Mouse (Mus musculus): ENCODE results near the gene Cenpu. TPM values are rescaled to one million over a fixed set of nuclear protein-coding genes. Genes with fewer than 3 reads are reported as not detected.
A peak's percentile ranks its signal among the peaks of the same experiment; 100 is the strongest.
"Not testable (repeated sequence)": the region's sequence is repeated elsewhere in the genome, so short reads cannot be mapped to it uniquely, and the experiment has no call there.

The Cenpu gene
- polyA plus RNA-seq, 3 experiments from 2014 or later, result 8.1 to 18.0 (median 9.1) TPM

DNA sequence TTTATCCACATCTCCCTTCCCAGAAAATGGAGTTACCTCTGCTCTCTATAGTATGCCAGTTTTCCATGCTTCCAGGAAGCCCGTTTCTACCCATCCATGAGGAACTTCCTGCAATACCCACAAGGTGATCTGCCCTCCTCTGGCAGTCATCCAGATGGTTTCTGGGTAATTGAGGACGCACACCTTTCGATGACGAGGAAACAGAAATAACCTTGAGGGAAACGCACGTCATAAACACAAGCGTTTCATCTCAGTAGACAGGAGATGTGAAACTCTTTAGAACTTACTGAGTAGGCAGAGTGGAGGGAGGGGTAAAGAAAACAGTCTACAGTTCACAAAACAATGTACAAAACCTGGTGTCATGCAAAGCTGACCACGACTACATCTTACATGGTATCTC lies 1.8 kb upstream of the Cenpu start:
- ATAC-seq, result peak; percentile 47

- ATAC-seq, result no peak
Observed at GRCm38 (mm10) chr8:46551029-46551428, 799 bp upstream of the Cenpu start.

DNA sequence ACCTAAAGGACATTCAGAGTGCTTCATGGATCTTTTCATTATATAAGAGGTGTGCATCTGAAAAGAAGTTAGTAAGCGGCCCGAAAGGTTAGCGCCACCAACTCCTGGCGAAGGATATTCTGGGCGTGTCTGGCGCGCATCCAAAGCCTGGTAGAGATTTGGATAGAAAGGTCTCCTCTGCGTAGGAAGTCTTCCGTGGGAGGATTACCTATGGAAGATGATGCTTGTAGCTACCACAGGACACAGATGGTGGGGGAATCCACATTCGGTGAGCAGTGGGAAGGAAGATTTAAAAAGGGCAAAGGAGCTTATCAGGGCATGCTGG lies 575 bp downstream of the Cenpu start:
- ATAC-seq, result no peak

- ATAC-seq, result no peak
Observed at GRCm38 (mm10) chr8:46559428-46559827, 7.6 kb downstream of the Cenpu start.

GRCm38 (mm10) chr8:46562333-46562732 lies 10.5 kb downstream of the Cenpu start:
- no peak for ATAC-seq

DNA sequence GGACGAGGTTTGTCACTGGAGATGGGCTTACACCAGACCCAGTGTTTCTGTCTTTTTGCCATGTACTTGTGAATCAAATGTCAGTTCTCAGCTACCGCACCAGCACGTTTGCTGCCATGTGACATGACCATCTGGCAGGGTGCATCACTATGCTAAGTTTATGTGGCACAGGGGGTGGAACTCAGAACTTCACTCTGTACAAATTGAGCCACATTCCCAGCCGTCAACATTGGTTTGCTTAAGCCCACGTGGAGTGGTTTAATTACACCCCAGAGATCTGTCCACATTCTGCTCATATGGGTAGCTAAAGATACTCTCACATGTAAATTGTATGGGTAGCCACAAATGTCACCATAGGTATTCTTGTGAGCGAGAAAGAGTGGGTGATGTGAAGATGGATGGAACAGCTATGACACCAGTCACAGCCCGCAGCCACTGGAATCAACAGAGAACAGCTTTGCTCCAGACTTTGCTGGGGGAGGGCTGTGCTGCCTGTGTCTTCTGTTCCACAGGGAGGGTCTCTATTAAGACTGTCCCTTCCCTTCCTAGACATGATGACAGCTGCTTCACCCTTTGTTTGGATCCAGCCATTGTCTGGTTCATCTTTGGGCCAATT lies 15.2 kb downstream of the Cenpu start:
- no peak for ATAC-seq

DNA sequence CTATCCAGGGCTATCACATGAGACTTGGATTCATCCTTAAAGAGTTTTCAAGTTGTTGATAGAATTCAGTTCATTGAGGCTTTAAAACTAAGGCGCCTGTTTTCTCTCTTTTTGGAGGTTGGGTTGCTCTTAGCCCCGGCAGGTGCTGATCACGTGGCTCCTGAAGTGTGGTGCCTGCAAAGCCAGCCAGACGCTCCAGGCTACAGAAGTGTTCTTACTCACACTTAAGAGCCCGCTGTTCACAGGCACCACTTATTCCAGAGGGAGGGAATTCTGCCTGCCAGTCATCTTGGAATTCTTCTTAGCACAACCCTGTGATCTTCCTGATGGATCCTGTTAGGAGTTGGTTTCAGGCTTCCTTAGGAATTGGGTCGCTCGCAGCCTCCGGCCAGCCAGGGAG lies 16.1 kb downstream of the Cenpu start:
- no peak for ATAC-seq

DNA sequence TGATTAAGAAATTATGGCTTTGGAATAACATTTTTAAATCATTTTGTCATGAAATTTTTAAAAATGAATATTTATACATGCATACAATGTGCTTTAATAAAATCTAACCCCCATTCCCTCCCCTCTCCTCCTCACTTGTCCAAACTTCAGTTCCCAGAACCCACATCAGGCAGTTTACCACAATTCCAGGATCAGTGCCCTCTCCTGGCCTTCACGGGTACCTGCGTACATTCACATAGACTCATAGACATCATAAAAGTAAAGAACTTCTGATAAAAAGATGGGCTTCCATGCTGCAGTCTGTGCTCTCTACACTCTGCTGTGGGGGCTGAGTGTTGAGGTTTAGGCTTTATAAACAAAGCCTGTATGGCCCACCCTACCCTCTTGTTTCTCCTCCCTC lies 17.1 kb downstream of the Cenpu start:
- ATAC-seq, result no peak

GRCm38 (mm10) chr8:46569659-46570441 lies 18.0 kb downstream of the Cenpu start:
- ATAC-seq, result no peak

GRCm38 (mm10) chr8:46570673-46571072 lies 18.8 kb downstream of the Cenpu start:
- ATAC-seq, result no peak

DNA sequence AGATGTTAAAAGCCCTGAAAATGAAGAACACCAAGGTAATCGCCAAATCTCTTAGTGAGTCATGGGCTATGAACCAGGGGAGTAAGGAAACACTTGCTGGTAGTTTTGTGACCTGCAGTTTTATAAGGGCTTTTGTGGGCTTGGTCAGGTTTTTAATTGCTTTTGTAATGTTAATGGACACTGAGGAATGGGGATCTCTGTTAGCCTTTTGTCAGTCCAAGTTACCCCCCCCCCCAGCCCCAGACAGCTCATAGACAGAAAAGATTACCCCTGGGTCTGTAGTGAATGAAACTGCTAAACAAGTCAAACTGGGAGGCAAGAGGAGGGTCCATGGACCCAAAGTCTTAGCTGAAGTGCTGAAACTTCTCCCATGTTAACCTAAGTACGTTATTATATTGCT lies 21.6 kb downstream of the Cenpu start:
- ATAC-seq, result no peak

- no peak for ATAC-seq
Observed at GRCm38 (mm10) chr8:46573964-46574363, 22.1 kb downstream of the Cenpu start.

DNA sequence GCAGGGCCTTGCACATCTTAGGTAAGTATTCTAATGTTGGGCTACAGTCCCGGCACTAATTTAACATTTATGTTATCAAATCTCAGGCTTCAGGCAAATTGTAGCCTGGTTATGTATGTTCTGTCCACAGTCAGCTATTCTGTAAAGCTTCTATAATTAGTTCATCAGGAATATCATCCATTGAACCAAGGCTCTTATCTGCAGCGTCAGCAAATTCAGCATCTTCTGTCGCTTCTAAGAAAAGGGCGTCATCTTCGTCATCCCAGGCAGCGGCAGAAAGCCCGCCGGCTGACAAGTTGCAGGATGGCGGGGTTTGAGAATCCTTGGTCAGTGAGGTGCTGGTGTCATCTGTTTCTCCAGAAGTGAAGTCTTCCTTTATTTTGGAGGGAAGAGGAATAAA lies 27.0 kb downstream of the Cenpu start:
- ATAC-seq, result no peak

DNA sequence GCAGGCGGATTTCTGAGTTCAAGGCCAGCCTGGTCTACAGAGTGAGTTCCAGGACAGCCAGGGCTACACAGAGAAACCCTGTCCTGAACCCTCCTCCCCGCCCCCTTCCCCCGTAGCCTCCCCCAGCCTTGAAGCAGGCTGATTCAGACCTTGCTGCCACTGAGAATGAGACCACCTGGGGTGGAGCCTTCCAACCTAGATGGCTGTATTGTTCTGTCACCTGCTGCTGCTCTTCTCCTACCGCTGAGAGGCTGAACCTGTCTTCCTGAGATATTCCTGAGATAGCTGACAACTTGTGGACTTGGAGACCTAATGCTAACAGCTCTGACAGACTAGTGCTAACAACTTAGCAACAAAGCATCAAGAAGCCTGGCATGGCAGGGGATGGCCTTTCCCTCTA lies 32.5 kb downstream of the Cenpu start:
- ATAC-seq, result not testable (repeated sequence)

DNA sequence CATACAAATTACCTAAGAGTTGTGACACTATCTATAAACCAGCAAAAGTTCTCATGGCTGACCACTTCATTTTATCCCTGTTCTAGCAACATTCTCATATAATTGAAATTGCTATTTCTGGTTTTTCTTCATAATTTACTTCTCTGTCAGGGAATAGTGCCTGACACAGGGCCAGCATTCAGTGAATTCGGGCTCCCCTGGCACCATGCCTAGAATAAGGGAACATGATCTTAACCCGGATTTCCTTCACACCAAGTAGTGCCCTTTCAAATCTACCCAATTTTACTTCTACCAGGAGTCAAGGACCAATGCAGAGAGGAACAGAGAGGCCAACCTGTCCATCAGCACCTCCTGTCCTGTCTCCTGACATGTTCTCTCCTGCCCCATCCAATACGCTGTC lies 33.7 kb downstream of the Cenpu start:
- ATAC-seq, result no peak

DNA sequence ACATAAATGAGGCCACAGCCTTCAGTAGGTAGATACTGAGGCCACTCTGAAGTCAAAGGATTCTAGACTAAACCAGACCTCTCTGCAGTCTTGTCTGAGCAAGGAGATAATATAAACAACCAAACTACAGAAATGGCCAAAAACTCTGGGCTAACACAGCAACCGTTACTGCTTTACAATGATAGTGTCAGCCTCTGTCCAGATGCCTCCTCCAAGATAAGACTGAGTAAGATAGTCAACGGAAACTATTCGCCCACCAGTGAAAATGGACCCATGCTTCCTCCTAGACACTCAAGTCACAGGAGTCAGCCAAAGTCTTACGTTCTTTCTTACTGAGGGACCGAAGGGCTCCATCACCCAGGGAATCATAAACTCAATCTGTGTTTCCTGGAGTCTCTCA lies 36.1 kb downstream of the Cenpu start:
- ATAC-seq, result no peak

- no peak for ATAC-seq
Observed at GRCm38 (mm10) chr8:46588663-46589062, 36.8 kb downstream of the Cenpu start.

- ATAC-seq, result no peak
Observed at GRCm38 (mm10) chr8:46593067-46593466, 41.2 kb downstream of the Cenpu start.

- no peak for ATAC-seq
Observed at GRCm38 (mm10) chr8:46593772-46594171, 41.9 kb downstream of the Cenpu start.

GRCm38 (mm10) chr8:46595593-46595992 lies 43.8 kb downstream of the Cenpu start:
- no peak for ATAC-seq

DNA sequence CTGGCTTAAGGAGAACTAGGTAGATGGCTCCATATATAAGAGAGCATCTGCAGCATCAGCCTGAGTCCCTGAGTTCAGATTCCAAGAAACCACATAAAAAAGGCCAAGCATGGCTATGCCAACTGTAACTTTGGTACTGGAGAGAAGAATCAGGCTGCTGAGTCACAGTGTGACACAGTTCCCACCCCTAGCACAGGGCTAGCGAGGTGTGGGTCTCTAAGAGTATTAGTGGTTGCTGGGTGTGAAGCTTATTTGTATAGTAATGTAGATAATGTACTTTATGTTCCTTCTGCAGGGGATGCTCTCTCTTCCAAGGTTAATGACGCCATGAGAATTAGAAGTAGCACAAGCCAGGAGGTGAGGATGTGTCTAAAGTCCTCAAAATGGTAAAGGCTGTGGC lies 44.7 kb downstream of the Cenpu start:
- ATAC-seq, result no peak

GRCm38 (mm10) chr8:46597411-46597810 lies 45.6 kb downstream of the Cenpu start:
- ATAC-seq, result no peak

DNA sequence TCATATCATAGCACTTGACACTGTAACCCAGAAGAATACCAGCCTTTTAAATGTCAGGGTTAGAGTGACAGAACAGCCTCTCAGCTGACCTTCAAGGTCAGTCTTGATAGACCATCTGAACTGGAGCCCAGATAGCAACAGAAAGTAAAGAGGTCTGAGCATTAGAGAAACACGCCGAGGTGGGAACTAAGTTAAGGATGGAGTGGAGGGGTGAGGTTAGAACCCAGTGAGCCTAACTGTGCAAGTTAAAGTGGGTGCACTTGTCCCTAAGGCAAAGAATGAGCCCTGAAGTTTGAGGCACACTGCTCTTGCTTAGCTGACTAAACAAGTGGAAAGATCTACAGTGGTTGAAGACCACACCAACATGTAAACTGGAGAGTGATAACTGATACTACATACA lies 46.3 kb downstream of the Cenpu start:
- ATAC-seq, result no peak

DNA sequence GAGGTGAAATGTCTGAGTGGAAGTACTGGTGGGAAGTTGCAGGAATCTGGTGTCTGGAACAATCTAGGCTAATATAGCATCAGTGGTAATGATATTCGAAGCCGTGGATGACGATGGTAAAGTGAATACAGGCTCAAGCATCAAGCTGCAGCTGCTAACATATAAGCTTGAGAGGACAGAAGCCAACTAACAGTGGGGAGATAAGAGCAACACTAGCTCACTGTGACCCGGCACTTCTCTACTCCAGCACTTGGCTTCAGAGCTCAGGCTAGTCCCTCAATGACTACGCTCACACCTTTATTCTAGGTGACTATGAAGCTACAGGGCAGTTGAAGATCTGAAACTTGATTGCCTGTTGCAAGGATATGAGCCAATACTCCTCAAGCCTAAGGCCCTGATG lies 46.9 kb downstream of the Cenpu start:
- ATAC-seq, result no peak
